Mouse (Mus musculus): Measurements from ENCODE around the gene Osbpl3.

The Osbpl3 gene

DNA sequence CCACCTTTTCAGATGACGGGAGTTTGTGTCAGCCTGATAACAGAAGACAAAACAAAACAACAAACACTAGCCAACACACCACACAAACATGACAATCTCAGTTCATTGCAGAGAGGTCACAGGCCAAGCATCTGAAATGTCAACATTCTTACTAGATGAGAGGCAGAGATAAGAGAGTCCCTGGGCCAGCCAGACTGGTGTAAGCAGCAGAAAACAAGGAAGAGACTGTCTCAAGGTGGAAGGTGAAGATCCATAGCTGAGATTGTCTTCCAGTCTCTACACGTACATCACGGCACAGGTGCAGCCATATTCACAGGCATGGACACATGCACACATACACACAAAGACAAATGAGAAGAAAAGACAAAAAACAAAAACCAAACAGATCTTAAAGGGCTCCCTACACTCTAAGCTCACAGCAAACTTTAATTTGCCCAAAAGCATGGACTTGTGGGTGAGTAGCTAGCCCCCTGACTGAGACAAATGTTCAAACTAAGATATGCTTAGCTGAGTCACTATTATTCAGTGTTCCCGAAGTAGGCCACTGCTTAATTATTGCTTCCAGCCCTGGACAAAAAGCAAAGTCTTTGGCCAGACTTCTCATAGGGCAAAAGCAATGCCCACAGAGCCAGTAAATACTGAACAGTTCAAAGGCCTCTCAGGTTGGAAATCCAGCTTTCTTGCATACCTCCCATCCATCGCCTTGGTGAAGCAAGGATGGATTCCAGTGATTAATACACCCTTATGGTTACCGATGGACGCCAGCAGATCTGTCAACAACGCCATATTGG lies 87.3 kb downstream of the Osbpl3 start:
- DNase-seq: no peak

DNA sequence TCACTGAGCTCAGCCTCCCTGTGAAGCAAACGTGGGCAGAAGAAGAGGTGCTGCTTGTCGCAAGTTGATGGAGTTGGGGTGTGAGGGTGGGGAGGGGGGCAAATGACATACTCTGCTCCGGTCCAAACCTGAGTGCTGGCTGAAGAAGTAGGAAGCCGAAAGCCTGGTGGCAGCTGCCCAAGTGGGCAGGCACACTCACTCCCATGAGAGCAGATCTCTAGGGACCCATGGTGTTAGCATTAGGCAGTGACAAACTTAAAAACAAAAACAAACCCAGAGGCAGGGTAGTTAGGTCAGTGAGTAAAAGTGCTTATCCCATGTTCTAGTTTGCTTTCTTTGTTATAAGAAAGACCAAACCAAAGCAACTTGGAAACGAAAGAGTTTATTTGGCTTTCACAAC lies 88.2 kb downstream of the Osbpl3 start:
- DNase-seq: peak in 1 of 2 experiments; percentile 17

DNA sequence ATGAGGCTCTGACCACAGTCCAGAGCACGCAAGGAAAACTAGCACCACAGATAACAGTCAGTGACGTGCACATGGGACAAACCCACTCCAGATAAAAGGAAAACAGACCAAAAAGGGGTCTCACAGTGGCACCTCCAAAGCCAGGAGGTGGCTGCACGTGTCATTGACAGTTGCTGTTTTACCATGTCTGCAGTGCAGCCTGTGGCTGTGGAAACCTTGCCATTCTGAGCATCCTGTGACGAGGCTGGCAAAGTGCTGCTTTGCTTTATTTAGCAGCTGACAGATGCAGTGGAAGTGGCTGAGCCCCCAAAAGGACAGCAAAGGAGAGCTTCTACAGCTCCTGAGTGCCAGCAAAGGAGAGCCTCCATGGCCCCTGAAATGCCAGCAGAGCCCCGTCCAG lies 89.3 kb downstream of the Osbpl3 start:
- DNase-seq: peak in 1 of 2 experiments; percentile 50

DNA sequence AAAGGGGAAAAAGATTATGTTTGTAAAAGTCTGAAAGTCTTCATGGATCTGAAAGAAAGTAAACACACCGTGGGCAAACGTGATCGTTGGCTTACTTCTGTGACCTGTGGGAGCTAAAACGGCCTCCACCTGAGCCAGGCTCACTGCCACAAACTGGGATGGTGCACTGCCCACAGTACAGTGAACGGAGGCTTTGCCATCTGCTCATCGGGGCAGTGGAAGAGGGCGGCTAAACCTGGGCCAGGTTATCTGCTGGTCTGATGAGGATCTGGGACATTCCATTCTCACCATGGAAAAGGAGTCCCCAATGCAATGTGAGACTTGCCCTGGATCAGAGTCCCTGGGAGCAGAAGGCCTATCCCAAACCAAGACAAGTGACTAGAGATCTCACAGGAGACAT lies 89.7 kb downstream of the Osbpl3 start:
- peak; percentile 79 to 84 for DNase-seq

DNA sequence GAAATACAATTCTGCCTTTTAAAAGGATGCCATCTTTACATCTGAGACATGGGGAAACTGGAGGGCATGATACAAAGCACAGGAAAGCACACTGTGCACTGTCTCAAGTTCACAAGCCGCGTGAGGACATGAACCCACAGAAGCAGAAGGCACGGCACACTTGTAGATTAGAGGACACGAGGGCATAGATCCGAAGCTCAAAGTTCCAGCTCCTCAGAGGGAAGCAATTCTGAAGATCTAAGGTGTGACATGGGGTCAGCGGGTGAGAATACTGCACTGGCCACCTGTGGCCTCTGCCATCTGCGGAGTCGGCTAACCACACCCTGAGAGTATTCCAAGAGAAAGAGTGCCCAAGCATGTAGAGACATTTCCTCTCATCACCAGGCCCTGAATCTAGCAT lies 91.6 kb downstream of the Osbpl3 start:
- DNase-seq: no peak

DNA sequence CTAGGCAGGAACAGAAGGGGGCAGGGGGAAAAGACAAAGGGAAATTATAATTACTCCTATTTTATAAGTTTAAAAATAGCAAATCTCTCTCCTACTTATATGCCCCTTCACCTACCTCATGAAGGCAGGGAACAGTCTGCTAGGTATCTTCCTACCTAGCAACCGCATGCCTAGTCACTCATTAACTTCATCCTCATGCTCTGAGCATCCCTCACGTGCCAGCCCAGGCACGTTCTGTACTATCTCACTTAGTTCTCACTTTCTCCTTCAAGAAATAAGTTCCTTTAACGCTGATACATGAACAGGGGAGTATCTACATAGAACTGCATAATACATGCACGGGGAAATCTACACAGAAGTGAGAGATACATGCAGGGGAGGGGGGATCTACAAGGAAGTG lies 92.6 kb downstream of the Osbpl3 start:
- DNase-seq: no peak

DNA sequence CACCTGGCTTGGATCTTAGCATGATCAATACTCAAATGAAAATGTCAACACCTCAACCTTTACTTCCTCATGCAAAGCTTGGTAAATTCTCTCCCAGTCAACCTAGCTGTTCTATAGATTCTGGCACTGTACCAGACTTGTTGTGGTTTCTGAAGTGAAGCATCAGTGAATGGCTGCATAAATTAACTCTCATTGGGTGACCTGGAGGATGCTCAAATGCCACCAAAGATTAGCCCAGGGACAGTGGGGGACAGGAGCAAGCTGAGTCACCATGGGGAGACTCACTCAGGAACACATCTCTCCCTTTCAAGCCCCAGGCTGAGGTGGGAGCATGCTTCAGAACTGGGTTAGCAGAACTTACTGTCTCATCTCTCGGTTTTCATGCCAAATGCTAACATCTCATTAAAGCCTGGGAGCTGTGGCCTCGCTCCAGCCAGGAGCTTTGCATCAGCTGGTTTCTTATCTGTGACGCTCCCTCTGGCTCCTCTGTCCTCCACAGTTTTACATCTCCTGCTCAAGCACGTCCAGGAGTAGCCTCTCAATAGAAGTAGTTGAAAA lies 93.2 kb downstream of the Osbpl3 start:
- DNase-seq: no peak

DNA sequence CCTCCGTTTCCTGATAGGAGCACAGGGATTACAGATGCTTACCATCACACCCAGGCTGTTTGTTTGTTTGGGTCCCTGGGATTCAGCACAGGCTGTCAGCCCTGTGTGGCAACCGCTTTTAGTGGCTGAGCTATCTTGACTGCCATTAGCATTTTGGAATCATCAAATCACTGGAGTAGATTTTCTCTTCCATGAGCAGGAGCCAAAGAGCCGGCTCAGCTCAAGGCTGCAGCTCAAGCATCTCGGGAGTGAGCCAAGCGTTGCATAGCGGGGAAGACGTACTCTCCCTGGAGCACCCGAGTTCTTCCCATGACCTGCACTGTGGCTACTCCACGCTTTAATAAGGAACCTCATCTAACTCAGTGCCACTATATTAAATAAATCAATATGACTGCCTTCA lies 93.8 kb downstream of the Osbpl3 start:
- DNase-seq: no peak

DNA sequence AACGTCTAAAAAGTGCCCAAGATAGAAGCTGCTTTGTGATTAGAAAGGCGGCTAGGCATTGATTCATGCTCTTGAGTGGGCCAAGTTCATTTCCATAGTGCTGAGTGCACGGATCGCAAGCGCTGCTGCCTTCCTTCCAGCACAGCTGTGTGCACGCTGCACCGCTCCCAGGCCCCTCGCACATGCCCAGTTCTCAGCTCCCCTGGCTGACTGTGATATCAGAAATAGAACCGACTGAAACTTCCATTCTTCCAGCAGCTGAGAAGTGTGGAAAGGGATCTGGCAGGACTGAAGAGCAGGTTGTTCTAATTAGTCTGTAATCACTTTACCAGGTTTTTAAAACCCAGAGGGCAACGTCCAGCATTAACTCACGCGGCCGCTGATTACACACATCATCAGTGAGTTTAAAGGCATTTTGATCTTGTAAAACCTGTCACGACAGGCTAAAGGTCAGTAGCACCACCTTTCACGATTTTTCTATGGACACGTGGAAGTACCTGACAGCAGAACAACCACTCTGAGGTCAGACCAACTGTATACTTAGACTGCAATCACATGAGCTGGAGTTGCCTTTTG lies 97.8 kb downstream of the Osbpl3 start:
- DNase-seq: no peak

DNA sequence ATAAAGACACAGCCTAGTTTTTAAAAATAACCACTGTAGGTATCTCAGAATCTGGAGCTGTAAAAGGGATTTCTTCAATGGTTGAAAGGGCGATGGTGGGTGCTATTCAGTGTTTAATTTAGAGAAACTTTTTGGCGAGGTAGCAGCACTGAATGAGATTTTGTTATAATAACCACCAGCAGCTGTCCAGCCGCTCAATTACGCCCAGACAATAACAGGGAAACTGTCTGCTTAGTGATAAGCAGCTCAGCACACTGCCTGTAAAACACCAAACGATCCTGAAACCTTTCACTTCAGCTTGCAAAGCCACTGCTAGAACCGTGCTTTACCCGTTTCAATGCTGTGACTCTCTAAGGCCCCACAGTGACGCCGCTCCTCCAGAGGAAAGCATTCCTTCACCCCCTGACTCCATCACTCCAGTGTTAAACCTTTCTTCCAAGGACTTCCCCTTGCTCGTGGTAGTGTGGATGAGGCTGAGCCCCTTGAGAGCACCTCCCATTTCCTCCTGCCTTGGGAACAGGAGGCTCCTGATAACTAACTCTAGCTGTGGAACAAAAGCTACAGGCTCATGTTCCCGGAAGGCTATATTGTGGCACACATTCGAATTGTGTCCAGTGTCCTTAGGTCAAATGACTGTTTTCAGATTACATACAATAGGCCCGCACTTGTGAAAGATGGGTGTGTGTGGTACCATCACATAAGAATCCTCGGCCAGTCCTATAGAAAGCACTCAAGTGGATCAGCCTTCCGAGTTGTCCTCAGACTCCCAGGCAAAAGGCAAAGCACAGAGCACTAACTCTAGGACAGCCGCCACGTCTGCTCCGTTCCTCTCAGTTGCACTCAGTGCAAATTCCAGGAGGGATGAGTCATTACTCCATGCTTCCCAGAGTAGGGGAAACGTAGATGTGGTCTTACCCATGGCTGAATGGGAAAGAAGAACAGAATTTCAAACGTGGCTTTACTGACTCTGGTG lies 101.0 kb downstream of the Osbpl3 start:
- DNase-seq: no peak

DNA sequence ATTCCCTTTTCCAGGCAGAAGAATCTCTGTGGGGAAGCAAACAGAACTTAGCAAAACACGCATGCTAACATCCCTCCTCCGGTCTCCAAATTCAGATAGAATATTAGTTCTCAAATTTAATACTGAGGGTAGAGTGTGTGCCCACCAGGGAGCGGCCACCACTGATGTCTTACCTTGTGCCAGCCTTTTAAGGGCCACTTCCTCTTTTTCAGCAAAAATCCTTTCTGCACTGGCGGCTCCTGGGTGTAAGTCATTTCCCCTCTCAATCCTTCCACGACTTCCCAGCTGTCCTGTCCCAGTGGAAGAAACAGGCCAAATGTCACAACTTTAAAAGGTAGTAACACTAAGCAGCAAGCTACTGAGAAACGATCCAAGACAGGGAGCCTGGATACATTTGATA lies 103.2 kb downstream of the Osbpl3 start:
- DNase-seq: no peak

DNA sequence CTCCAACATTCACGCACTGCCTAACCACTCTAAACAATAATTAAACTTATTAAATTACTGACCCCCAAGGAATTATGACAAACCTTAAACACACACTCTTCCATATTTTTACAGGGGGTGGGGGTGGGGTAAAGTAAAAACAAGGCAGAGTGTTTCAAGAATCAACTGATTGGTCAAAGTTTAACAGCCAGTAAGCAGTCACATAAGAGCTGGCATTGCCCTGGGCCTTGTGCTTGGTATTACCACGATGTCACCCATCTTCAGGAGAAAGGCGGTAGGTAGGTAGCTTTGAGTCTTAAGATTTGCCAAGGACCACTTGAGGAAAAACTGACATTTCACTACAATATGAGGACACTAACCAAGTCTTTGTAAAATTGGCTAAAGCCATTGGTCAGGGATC lies 105.1 kb downstream of the Osbpl3 start:
- DNase-seq: no peak

DNA sequence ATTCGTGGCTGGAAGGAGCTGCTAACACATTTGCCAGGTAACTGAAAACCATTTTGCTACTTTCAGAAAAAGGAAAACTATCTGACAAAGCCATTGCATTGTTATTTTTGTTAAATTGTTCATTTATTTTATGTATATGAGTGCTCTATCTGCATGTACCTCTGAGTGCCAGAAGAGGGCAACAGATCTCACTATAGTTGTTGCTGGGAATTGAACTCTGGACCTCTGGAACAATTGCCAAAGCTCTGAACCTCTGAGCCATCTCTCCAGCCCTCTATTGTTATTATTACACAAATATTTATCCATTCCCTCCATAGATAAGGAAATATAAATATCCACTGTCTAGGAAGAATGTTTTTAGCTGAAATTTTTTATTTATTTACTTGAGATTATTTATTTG lies 107.4 kb downstream of the Osbpl3 start:
- no peak for DNase-seq

DNA sequence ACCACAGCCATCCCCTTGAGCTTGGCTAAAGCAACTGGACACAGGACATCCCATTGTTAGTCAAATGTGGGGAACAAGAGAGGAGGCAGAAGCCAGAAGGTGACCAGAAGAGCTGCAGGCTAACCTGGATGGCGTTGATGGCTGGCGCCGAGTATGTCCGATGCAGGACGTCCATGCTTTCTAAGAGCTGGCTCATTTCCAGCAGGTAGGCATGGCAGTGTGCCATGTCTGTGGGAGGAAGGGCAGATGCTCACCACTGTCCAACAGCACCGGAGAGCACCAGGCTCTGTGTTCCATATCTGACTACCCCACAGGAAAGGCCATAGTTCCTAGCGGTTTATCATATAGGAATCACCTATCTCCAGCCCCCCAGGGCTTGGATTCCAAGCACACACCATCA lies 109.8 kb downstream of the Osbpl3 start:
- DNase-seq: peak in 1 of 2 experiments; percentile 21

DNA sequence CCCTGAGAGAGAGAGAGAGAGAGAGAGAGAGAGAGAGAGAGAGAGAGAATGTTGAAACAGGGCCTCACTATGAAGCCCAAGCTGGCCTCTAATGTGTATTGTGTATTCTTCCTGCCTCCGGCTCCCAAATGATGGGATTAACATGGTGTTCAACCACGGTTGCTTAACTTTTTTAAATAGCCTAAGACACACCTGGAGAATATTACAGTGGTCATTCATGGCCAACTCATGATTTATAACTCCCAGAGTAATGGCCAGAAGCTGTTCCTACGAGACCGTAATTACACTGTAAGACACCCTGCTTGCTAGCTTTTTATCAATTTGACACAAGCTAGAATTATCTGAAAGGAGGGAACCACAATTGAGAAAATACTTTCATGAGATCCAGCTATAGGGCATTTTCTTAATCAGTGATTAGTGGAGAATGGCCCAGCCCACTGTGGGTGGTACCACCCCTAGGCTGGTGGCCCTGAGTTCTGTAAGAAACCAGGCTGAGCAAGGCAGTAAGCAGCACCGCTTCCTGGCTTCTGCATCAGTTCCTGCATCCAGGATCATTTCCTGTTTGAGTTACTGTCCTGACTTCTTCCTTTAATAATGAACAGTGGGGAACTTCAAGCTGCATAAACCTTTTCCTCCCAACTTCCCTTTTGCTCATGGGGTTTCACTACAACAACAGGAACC lies 115.6 kb downstream of the Osbpl3 start:
- DNase-seq: no peak

DNA sequence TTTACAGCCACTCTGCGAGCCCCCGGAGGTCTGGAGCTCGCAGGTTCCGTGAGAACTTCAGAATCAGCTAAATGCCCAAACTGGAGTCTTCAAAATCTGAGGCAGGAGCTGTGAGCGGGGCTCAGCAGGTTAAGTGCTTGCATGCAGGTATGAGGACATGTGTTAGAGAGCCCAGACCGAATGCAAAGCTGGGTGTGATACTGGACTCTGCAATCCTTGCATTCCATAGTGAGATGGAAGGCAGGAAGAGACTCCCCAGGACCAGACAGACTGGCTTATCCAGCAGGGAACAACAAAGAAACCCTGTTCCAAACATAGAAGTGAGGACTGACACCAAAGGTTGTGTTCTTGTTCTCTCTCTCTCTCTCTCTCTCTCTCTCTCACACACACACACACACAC lies 118.6 kb downstream of the Osbpl3 start:
- DNase-seq: no peak

DNA sequence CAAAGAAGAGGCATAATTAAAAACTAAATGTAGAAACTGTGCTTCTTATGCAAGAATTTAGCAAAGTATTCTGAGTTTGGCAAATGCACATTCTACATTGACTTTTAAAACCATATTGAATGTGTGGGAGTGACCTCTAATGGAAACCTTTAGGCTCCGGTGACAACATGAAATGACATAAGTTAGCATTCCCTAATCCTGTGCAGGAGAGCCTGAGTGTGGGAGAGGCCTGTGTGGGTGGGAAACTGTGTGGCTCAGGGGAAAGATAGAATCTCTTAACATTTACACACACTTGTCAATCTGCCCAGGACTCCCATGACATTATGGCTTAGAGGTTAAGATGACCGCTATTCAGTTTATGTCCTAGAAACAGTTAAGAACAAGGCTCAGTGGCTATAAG lies 119.6 kb downstream of the Osbpl3 start:
- no peak for DNase-seq

DNA sequence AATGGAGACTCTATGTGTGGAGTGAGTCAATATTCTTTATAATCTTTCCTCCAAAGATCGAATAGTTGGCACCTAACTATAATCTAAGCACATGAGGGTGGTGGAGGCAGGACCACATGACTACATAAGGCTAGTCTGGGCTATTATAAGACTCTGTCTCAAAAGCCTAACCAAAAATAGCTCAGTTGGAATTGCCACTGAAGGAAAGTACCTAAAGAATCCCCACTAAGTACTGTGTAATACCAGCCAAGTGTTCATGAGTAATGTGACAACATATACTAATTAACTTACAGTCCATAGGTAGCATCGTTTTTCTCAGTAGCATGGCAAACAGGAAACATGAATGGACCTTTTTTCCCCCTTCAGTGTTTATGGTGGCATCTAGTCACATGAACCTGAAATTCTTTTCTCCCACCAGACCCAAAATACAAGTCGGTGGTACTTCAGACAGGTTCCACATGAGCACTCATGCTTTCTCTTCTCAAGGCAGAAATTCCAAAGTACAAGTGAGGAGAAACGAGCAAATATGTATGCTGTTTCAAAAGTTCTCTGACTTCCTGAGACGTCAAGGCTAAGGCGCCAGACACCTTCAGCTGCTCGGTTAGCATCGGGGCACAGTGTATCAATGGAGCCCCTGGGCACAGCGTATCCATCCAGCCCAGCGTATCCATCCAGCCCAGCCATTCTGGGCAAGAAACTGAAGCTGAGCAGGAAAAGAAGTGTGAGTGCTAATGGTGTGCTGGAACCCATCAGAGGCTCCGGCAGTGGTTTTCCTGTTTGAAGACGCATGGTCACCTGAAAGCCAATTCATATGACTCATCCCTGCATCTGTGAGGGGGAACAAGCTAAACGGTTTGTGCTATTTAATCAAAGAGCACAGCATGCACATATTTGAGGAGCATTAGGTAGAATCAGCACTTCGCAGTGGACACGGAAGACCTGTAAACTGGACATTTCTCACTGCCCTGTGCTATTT lies 120.9 kb downstream of the Osbpl3 start:
- DNase-seq: no peak

DNA sequence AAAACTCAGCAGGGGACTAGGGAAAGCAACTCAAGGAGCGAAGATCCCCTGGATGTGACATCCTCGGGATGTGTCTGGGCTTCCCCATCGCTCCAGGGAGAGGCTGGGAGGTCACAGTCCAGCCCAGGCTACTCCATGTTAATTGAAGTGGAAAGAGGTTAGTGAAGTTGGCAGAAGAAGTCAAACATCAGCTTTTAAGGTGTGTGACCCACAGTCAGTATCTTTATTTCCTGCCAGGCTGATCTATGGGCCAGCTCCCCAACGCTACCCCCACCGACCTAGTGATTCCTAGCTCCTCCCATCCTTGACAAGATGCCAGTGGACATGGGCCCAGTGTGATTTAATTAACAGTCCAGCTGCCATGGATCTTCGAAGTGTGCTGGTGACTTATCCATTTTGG lies 122.7 kb downstream of the Osbpl3 start:
- no peak for DNase-seq

DNA sequence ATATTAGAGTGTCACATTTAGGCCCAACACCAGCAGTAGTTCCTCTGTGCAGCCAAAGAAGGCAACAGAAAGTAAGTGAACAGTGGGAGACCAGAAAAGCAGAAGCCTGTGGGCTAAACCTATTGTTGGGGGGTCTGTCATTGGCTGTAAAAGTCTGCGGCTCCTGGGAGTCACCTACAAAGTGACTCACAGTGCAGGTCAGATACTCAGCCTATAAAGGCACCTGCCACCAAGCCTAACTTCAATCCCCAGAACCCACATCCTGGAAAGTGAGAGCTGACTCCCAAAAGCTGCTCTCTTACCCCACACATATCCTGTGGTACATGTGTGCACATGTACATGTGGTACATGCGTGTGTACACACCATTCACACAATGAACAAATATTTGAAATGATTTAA lies 124.5 kb downstream of the Osbpl3 start:
- no peak for DNase-seq

DNA sequence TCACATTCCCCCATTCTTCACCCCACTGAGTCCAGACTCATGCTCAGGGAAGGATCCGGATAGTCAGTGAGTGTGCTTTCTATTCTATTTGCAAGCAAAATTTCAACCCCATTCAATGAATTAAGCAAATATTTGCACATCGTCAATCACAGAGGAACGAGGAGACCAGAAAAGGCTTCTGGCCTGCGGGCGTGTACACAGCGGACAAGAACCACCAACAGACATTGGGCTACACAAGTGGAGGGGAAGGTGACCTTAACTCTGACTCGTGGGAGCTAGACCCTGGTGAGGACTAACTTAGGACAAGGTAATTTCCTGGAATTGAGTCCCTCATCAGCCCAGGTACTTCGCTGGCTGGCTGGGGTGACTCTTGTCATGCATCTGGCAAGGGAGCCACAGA lies 126.6 kb downstream of the Osbpl3 start:
- DNase-seq: no peak
